Mouse (Mus musculus) testis, adult 2 months (tissue): ENCODE results near the gene Hnf1a. TPM values are rescaled to one million over a fixed set of nuclear protein-coding genes. Genes with fewer than 3 reads are reported as not detected.

Source experiments
- H3K27ac ChIP-seq: fragments of 200-500 bp; 2 replicates; pipeline ENCODE4 v1.5.1; 2012; ENCODE audit warnings: low read depth, low read length; ENCODE audit not compliant: control insufficient read depth, insufficient read depth
- H3K27me3 ChIP-seq: fragments of 200-500 bp; 2 replicates; pipeline ENCODE4 v1.6.1; 2012; ENCODE audit warnings: mild to moderate bottlenecking, low read length, moderate library complexity; ENCODE audit not compliant: control insufficient read depth, insufficient read depth
- H3K36me3 ChIP-seq: fragments of 200-500 bp; 2 replicates; pipeline ENCODE4 v1.6.1; 2012; ENCODE audit warnings: mild to moderate bottlenecking, low read length; ENCODE audit not compliant: control insufficient read depth, insufficient read depth
- H3K4me1 ChIP-seq: fragments of 200-500 bp; 2 replicates; pipeline ENCODE4 v1.6.1; 2012; ENCODE audit warnings: low read length; ENCODE audit not compliant: control insufficient read depth, insufficient read depth
- H3K4me3 ChIP-seq: fragments of 200-500 bp; 2 replicates; pipeline ENCODE4 v1.5.1; 2012; ENCODE audit warnings: low read depth, mild to moderate bottlenecking, low read length, moderate library complexity, mixed read lengths; ENCODE audit not compliant: control insufficient read depth
- CTCF ChIP-seq: fragments of 200-500 bp; IDR thresholded peaks from 2 replicates; pipeline ENCODE4 v1.5.1; 2012; ENCODE audit warnings: low read depth, mild to moderate bottlenecking, inconsistent platforms, low read length, moderate library complexity; ENCODE audit not compliant: control insufficient read depth, insufficient read depth, insufficient replicate concordance
- POLR2A ChIP-seq: fragments of 200-500 bp; IDR thresholded peaks from 2 replicates; pipeline ENCODE4 v1.6.1; 2012; ENCODE audit warnings: low read depth, mild to moderate bottlenecking, inconsistent platforms, low read length, moderate library complexity; ENCODE audit not compliant: control insufficient read depth
- polyA plus RNA-seq: library from polyadenylated mRNA; depleted of rRNA; stranded (reverse); fragments of >200 nt; gene quantifications from 2 replicates; pipeline ENCODE4 v1.2.3, GENCODE M21; 2012

The Hnf1a gene
- polyA plus RNA-seq, 1 experiment = 0.17 TPM

GRCm38 (mm10) chr5:115010577-115011216, 39.8 kb upstream of the Hnf1a start, which contains the start of gene Sppl3:
Gene Sppl3, plus strand, starts transcription at chr5:115011137.
- H3K4me1 ChIP-seq = peaks cover 30% of the 10 kb centered on the region
- H3K36me3 ChIP-seq = no peaks in the 10 kb centered on the region
- TF ChIP-seq CTCF (0 out of 2 replicates have a peak, but pooled peaks have one; percentile 5), POLR2A (peak; percentile 67)
- H3K4me3 ChIP-seq = peak within 1 kb of the TSS; percentile 93
- peak within 1 kb of the TSS; percentile 90 for H3K27ac ChIP-seq
- H3K27me3 ChIP-seq = no peaks in the 10 kb centered on the region

- Histone ChIP-seq H3K4me1 (peaks cover 28% of the 10 kb centered on the region), H3K27me3 (no peaks in the 10 kb centered on the region), H3K4me3 (no peak overlapping the region), H3K36me3 (no peaks in the 10 kb centered on the region), H3K27ac (peak overlapping the region; percentile 90)
- TF ChIP-seq CTCF = no peak
- TF ChIP-seq POLR2A = no peak
Observed at GRCm38 (mm10) chr5:115009961-115010360, 39.1 kb upstream of the Hnf1a start.

DNA sequence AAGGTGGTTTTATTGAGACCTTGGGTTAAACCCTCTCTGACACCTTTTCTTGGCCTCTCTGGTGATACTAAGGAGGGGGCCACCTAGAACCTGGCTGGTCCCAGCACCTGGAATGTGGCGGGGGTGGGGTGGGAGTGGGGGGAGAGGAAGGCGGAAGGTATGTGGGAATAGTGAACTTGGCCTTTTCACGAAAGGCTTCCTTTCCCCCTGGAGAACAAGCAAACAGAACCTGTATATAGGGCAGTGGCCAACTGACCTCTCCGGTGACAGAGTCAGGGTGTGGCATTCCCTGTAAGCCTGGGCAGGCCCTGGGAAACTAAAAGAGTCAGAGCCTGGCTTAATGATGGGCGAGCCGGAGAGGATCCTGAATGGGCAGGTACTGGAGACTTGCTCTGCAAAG, 38.2 kb upstream of the Hnf1a start:
- no peak overlapping the region for H3K4me3 ChIP-seq
- H3K4me1 ChIP-seq = peaks cover 33% of the 10 kb centered on the region
- no peak for TF ChIP-seq POLR2A
- no peak for TF ChIP-seq CTCF
- no peaks in the 10 kb centered on the region for H3K36me3 ChIP-seq
- H3K27ac ChIP-seq = no peak overlapping the region
- H3K27me3 ChIP-seq = no peaks in the 10 kb centered on the region

DNA sequence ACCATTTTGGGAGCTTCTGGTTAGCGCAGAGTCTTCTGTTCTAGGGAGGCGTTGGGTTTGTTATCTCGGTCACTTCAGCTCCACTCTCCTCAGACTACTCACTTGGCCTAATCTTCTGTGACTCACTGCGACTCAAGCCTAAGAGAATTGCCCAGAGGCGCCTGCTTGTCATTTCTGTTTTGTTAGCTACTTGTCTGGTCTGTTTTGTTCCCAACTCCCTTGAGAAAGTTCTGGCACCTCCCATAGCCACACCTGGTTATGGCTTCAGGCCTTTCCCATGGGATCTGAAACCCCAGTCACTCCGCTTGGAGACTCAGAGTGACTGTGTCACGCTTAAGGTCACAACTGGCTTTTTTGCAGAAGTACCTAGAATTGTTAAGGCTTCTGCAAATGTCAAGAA, 37.4 kb upstream of the Hnf1a start:
- no peaks in the 10 kb centered on the region for H3K27me3 ChIP-seq
- no peaks in the 10 kb centered on the region for H3K36me3 ChIP-seq
- peaks cover 31% of the 10 kb centered on the region for H3K4me1 ChIP-seq
- TF ChIP-seq CTCF = no peak
- no peak for TF ChIP-seq POLR2A
- H3K27ac ChIP-seq = no peak overlapping the region
- H3K4me3 ChIP-seq = no peak overlapping the region

GRCm38 (mm10) chr5:115007768-115008167, 36.9 kb upstream of the Hnf1a start:
- no peak overlapping the region for H3K4me3 ChIP-seq
- TF ChIP-seq CTCF (no peak), POLR2A (no peak)
- H3K27me3 ChIP-seq = no peaks in the 10 kb centered on the region
- H3K4me1 ChIP-seq = peaks cover 29% of the 10 kb centered on the region
- no peaks in the 10 kb centered on the region for H3K36me3 ChIP-seq
- H3K27ac ChIP-seq = no peak overlapping the region

DNA sequence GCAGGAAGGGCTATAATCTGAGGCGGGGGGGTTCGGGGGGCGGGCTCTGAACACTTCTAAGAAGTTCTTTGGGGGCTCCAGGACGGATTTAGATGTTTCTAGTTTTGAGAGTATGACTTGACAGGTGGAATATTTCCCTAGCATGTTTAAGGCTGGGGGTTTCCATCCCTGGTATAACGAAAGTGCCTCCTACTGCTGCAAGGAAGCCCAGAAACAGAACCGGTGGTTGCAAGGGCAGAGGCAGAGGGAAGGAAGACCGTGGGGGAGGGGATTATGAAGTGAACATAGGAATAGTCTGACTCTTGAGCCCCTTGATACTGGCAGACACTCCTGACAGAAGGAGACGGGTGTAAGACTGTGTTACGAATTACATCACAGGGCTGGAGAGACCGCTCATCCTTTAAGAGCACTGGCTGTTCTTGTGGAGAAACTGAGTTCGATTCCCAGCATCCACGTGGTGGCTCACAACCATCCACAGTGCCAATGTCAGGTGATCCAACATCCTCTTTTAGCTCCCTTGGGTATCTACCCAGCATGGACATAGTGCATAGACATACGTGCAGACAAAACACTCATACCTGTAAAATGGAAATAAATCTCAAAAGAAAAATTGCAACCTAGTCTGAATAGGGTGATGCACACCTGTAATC, 32.5 kb upstream of the Hnf1a start:
- no peak overlapping the region for H3K4me3 ChIP-seq
- H3K36me3 ChIP-seq = no peaks in the 10 kb centered on the region
- no peak overlapping the region for H3K27ac ChIP-seq
- H3K4me1 ChIP-seq = peaks cover 8% of the 10 kb centered on the region
- TF ChIP-seq POLR2A = no peak
- TF ChIP-seq CTCF = no peak
- no peaks in the 10 kb centered on the region for H3K27me3 ChIP-seq

GRCm38 (mm10) chr5:115002781-115003180, 31.9 kb upstream of the Hnf1a start:
- Histone ChIP-seq H3K4me1 (peaks cover 5% of the 10 kb centered on the region), H3K4me3 (no peak overlapping the region), H3K27me3 (no peaks in the 10 kb centered on the region), H3K36me3 (no peaks in the 10 kb centered on the region), H3K27ac (no peak overlapping the region)
- TF ChIP-seq POLR2A (no peak), CTCF (no peak)
